Mouse (Mus musculus) olfactory bulb, adult 2 months (tissue): Measurements from ENCODE around the gene Tmem132b. TPM values are rescaled to one million over a fixed set of nuclear protein-coding genes. Genes with fewer than 3 reads are reported as not detected.

Source experiments
- H3K27ac ChIP-seq: fragments of 200-500 bp; 2 replicates; pipeline ENCODE4 v1.5.1; 2012; ENCODE audit warnings: low read depth, low read length; ENCODE audit not compliant: insufficient read depth
- H3K4me1 ChIP-seq: fragments of 200-500 bp; 2 replicates; pipeline ENCODE4 v1.6.1; 2012; ENCODE audit warnings: low read length; ENCODE audit not compliant: control insufficient read depth, insufficient read depth
- H3K4me3 ChIP-seq: fragments of 200-500 bp; 2 replicates; pipeline ENCODE4 v1.5.1; 2012; ENCODE audit warnings: mild to moderate bottlenecking, low read depth, low read length, moderate library complexity; ENCODE audit not compliant: insufficient read depth
- CTCF ChIP-seq: fragments of 200-500 bp; IDR thresholded peaks from 2 replicates; pipeline ENCODE4 v1.5.1; 2012; ENCODE audit warnings: low read depth, mild to moderate bottlenecking, low read length, moderate library complexity; ENCODE audit not compliant: insufficient read depth
- POLR2A ChIP-seq: fragments of 200-500 bp; IDR thresholded peaks from 2 replicates; pipeline ENCODE4 v1.6.1; 2012; ENCODE audit warnings: mild to moderate bottlenecking, low read depth, low read length, moderate library complexity; ENCODE audit not compliant: insufficient read depth
- WGBS: fragments of 180-500 bp; shearing (Covaris S2); methylation state at CpG from one replicate; pipeline ENCODE4 v1.1.7; 2018; 5-methylcytosine and 5-hydroxymethylcytosine counted together
- polyA plus RNA-seq: library from polyadenylated mRNA; stranded (reverse); fragments of >200 nt; gene quantifications from 2 replicates; pipeline ENCODE4 v1.2.4, GENCODE M21; 2012; ENCODE audit warnings: low replicate concordance; ENCODE audit not compliant: missing spikeins, insufficient read depth, insufficient read length

Gene Tmem132b
- polyA plus RNA-seq, 1 experiment: not detected

GRCm38 (mm10) chr5:125752546-125752945 is 221.0 kb downstream of the Tmem132b start:
- no peak overlapping the region for H3K27ac ChIP-seq
- TF ChIP-seq POLR2A: no peak
- no peak for TF ChIP-seq CTCF
- H3K4me3 ChIP-seq: no peak overlapping the region
- WGBS: 79% methylated on average over 5 of the region's 5 CpGs
- peaks cover 4% of the 10 kb centered on the region for H3K4me1 ChIP-seq

- Histone ChIP-seq H3K27ac (no peak overlapping the region), H3K4me1 (peaks cover 4% of the 10 kb centered on the region), H3K4me3 (no peak overlapping the region)
- 31% methylated on average over 7 of the region's 7 CpGs for WGBS
- TF ChIP-seq POLR2A (no peak), CTCF (no peak)
These were observed 225.5 kb downstream of the Tmem132b start for GRCm38 (mm10) chr5:125756987-125757530.

- H3K4me1 ChIP-seq: peaks cover 4% of the 10 kb centered on the region
- no peak overlapping the region for H3K27ac ChIP-seq
- 89% methylated on average over 1 of the region's 1 CpGs for WGBS
- TF ChIP-seq POLR2A (no peak), CTCF (no peak)
- H3K4me3 ChIP-seq: no peak overlapping the region
These were observed 226.9 kb downstream of the Tmem132b start for GRCm38 (mm10) chr5:125758506-125758905.

- TF ChIP-seq POLR2A (no peak), CTCF (no peak)
- H3K4me1 ChIP-seq: no peaks in the 10 kb centered on the region
- 58% methylated on average over 6 of the region's 6 CpGs for WGBS
- H3K27ac ChIP-seq: no peak overlapping the region
- H3K4me3 ChIP-seq: no peak overlapping the region
These were observed 235.4 kb downstream of the Tmem132b start for GRCm38 (mm10) chr5:125766941-125767340.

DNA sequence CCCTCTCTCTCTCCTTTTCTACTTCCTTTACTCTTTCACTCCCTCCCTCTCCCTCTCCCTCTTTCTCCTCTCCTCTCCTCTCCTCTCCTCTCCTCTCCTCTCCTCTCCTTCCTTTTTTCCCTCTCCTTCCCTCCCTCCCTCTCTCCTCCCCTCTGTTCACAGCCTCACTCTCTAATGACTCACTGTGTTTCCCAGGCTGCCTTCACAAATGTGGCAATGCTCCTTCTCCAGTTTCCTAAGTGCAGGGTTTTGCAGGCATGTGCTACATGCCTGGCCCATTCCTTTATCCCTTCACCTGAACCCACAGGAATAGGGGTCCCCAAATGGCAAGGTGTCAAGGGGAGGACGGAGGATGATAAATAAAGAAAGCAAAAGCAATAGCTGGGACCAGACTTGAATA is 236.4 kb downstream of the Tmem132b start:
- no peaks in the 10 kb centered on the region for H3K4me1 ChIP-seq
- 79% methylated on average over 1 of the region's 1 CpGs for WGBS
- no peak overlapping the region for H3K4me3 ChIP-seq
- TF ChIP-seq CTCF: no peak
- TF ChIP-seq POLR2A: no peak
- H3K27ac ChIP-seq: no peak overlapping the region

GRCm38 (mm10) chr5:125772238-125772637 is 240.7 kb downstream of the Tmem132b start:
- Histone ChIP-seq H3K27ac (no peak overlapping the region), H3K4me3 (no peak overlapping the region), H3K4me1 (no peaks in the 10 kb centered on the region)
- no peak for TF ChIP-seq POLR2A
- TF ChIP-seq CTCF: no peak
- 93% methylated on average over 4 of the region's 4 CpGs for WGBS

DNA sequence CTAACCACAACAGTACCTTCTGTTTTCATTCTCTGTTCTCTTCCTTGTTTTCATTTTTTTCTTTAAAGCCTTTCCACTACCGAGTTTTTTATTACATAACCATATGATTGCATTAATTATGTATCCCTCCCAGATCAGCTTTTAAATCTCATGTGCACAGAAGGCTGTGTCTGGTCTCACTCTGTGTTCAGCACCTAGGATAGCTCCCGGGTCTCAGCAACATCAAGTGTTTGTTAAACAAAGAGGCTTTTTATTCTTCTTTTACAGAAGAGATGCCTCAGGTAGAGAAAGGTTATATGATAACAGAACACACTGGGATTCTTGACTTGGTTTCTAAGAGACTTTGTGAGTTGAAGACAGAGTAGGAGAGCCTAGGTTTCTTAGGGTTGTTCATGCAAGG is 241.2 kb downstream of the Tmem132b start:
- H3K4me1 ChIP-seq: no peaks in the 10 kb centered on the region
- no peak for TF ChIP-seq CTCF
- no peak for TF ChIP-seq POLR2A
- H3K27ac ChIP-seq: no peak overlapping the region
- 56% methylated on average over 2 of the region's 2 CpGs for WGBS
- H3K4me3 ChIP-seq: no peak overlapping the region

GRCm38 (mm10) chr5:125780332-125780731 is 248.8 kb downstream of the Tmem132b start:
- 95% methylated on average over 1 of the region's 1 CpGs for WGBS
- no peaks in the 10 kb centered on the region for H3K4me1 ChIP-seq
- H3K27ac ChIP-seq: no peak overlapping the region
- no peak for TF ChIP-seq CTCF
- TF ChIP-seq POLR2A: no peak
- H3K4me3 ChIP-seq: no peak overlapping the region

GRCm38 (mm10) chr5:125792643-125793042 is 261.1 kb downstream of the Tmem132b start:
- TF ChIP-seq POLR2A: no peak
- no peak for TF ChIP-seq CTCF
- Histone ChIP-seq H3K27ac (no peak overlapping the region), H3K4me1 (no peaks in the 10 kb centered on the region), H3K4me3 (no peak overlapping the region)
- 100% methylated on average over 1 of the region's 1 CpGs for WGBS

DNA sequence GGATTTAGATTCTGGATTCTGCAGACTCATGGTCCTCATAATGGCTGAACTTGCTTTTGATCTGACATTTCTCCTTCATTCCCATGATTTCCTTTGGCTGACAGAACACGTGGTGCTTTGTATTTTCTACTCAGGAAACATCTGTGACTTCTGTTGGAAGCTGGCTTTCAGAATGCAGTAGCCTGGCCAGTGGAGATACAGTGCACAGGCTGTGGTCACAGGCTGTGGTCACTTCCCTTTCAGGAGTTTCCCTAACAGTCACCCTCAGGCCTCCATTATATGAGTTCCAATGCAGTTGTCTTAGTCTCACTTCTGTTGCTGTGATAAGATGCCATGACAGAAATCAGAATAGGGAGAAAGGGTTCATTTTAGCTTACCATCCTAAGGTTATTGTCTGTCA is 262.7 kb downstream of the Tmem132b start:
- Histone ChIP-seq H3K4me1 (peaks cover 2% of the 10 kb centered on the region; the same call in 1 of the 2 replicates), H3K4me3 (no peak overlapping the region), H3K27ac (no peak overlapping the region)
- 77% methylated on average over 1 of the region's 1 CpGs for WGBS
- TF ChIP-seq POLR2A (no peak), CTCF (no peak)
